Mouse (Mus musculus) kidney, postnatal 0 days (tissue): ENCODE data around the gene Ankrd23. TPM values are rescaled to one million over a fixed set of nuclear protein-coding genes. Genes with fewer than 3 reads are reported as not detected.

Experiments used
- ATAC-seq: fragments of 200-750 bp; cut with Nextera tagmentation; replicated peaks from 2 replicates; pipeline ENCODE4 v1.8.0; 2017; ENCODE audit warnings: low read depth, moderate number of reproducible peaks, moderate TSS enrichment, moderate library complexity; ENCODE audit not compliant: low FRiP score
- DNase-seq: peaks from one replicate; pipeline ENCODE4 v3.0.0-alpha.2; 2016; ENCODE audit warnings: low spot score
- H3K27ac ChIP-seq: fragments of 300-500 bp; sonication (generic); 2 replicates; pipeline ENCODE4 v1.5.1; 2014; ENCODE audit warnings: mild to moderate bottlenecking
- H3K27me3 ChIP-seq: fragments of 300-500 bp; sonication (generic); 2 replicates; pipeline ENCODE4 v1.6.1; 2014; ENCODE audit warnings: low read length, mixed read lengths; ENCODE audit not compliant: insufficient read depth
- H3K36me3 ChIP-seq: fragments of 300-500 bp; sonication (generic); 2 replicates; pipeline ENCODE4 v1.6.1; 2014; ENCODE audit warnings: low read length, mixed read lengths; ENCODE audit not compliant: insufficient read depth
- H3K4me1 ChIP-seq: fragments of 300-500 bp; sonication (generic); replicated peaks from 2 replicates; pipeline ENCODE4 v1.6.1; 2014; ENCODE audit warnings: antibody characterized with exemption, low read length, mixed read lengths; ENCODE audit not compliant: insufficient read depth
- H3K4me2 ChIP-seq: fragments of 300-500 bp; sonication (generic); 2 replicates; pipeline ENCODE4 v1.6.1; 2014; ENCODE audit warnings: mild to moderate bottlenecking, low read length, moderate library complexity, mixed read lengths
- H3K4me3 ChIP-seq: fragments of 300-500 bp; sonication (generic); replicated peaks from 2 replicates; pipeline ENCODE4 v1.5.1; 2014; ENCODE audit warnings: low read depth, low read length
- H3K9ac ChIP-seq: fragments of 300-500 bp; sonication (generic); 2 replicates; pipeline ENCODE4 v1.6.1; 2014; ENCODE audit warnings: low read depth, low read length
- H3K9me3 ChIP-seq: fragments of 300-500 bp; sonication (generic); replicated peaks from 2 replicates; pipeline ENCODE4 v1.6.1; 2016; ENCODE audit warnings: low read length, inconsistent platforms, mixed read lengths
- CTCF ChIP-seq: IDR thresholded peaks from 2 replicates; pipeline ENCODE4 v1.5.1; 2016; ENCODE audit warnings: antibody characterized with exemption, low read depth, mild to moderate bottlenecking, moderate library complexity
- whole genome bisulfite sequencing: fragments of 180-500 bp; shearing (Covaris S2); extraction: QIAGEN DNeasy Blood & Tissue Kit; methylation state at CpG from one replicate; pipeline ENCODE4 v1.1.7; 2014; 5-methylcytosine and 5-hydroxymethylcytosine counted together
- microRNA-seq: library from miRNA; unstranded; fragments of <30 nt; microRNA quantifications from one replicate; pipeline ENCODE4, GENCODE M21; 2016
- polyA plus RNA-seq: library from polyadenylated mRNA; unstranded; fragments of >200 nt; fragmentation: Nextera tagmentation; extraction: Ambion mirVana; gene quantifications from 2 replicates; pipeline ENCODE4 v1.2.1, GENCODE M21; 2015

Ankrd23 gene
- polyA plus RNA-seq, 1 experiment from 2014 or later: 10.9 TPM

DNA sequence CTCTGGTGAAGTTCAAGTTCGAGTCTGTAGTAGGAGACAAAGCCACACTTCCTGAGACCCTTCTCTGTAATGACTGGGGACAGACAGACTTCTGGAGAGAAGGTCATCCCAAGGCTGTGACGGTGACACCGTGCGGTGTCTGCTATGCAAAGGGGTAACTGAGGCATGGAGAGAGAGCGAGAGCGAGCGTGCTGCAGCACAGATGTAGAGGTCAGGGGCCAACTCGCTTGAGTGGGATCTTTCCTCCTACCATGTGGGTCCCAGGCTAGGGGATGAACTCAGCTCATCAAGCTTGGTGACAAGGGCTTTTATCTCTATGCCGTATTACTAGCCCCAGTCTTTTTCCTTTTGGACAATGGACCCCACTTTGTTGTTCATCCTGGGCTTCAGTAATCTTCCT is 49.6 kb downstream of the Ankrd23 start:
- Histone ChIP-seq H3K4me1 (no peaks in the 10 kb centered on the region), H3K9me3 (no peaks in the 10 kb centered on the region), H3K36me3 (no peaks in the 10 kb centered on the region), H3K4me2 (no peak overlapping the region), H3K4me3 (no peak overlapping the region), H3K27me3 (no peaks in the 10 kb centered on the region), H3K9ac (no peak overlapping the region), H3K27ac (no peak overlapping the region)
- TF ChIP-seq CTCF: no peak
- no peak for DNase-seq
- 57% methylated on average over 9 of the region's 9 CpGs for WGBS
- ATAC-seq: no peak

DNA sequence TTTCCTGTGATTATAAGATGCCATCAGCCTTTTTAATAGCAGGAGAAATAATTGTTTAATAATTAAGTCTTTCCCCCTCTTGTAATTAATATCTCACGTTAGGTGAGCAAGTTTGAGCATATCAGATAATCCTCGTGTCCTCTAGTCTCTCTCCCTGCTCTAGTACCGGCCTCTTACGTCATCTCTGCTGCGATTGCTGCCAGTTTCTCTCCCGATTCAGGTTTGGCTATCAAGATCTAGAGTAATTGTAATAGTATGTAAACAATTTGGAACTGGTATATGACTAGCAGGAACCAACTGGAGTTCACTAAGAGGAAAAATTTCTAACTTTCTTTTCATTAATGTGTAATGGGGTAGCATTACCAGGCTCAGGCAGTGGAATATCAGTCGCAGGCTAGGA is 51.6 kb downstream of the Ankrd23 start:
- WGBS: 65% methylated on average over 7 of the region's 7 CpGs
- H3K27ac ChIP-seq: no peak overlapping the region
- no peaks in the 10 kb centered on the region for H3K27me3 ChIP-seq
- H3K36me3 ChIP-seq: no peaks in the 10 kb centered on the region
- no peak overlapping the region for H3K4me3 ChIP-seq
- H3K9me3 ChIP-seq: no peaks in the 10 kb centered on the region
- no peak overlapping the region for H3K9ac ChIP-seq
- ATAC-seq (no peak), DNase-seq (no peak)
- TF ChIP-seq CTCF: no peak
- H3K4me1 ChIP-seq: peaks cover 2% of the 10 kb centered on the region; the same call in 1 of the 2 replicates
- H3K4me2 ChIP-seq: no peak overlapping the region

DNA sequence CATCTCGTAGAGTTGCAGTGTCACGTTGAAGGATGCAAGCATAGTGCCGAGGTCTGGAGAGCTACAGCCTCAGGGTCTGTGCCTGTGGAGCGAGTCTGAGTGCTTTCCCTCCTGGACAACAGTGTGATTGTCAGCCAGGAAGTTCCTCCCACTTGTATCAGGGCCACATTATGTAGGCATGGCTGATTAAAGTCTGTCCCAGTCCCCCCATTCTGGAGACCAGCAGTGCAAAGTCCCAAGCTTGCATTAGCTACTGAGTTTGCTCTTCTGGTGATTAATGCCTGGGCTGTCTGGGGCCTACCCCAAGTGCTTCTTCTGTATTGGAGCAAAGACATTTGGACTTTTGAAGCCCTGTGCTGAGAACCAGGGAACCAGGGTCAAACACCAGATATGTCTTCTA is 52.9 kb downstream of the Ankrd23 start:
- DNase-seq (no peak), ATAC-seq (no peak)
- H3K4me1 ChIP-seq: peaks cover 5% of the 10 kb centered on the region
- no peaks in the 10 kb centered on the region for H3K36me3 ChIP-seq
- H3K27me3 ChIP-seq: no peaks in the 10 kb centered on the region
- H3K9me3 ChIP-seq: no peaks in the 10 kb centered on the region
- no peak overlapping the region for H3K4me3 ChIP-seq
- H3K9ac ChIP-seq: no peak overlapping the region
- H3K4me2 ChIP-seq: no peak overlapping the region
- no peak for TF ChIP-seq CTCF
- H3K27ac ChIP-seq: no peak overlapping the region
- 47% methylated on average over 4 of the region's 4 CpGs for WGBS

Small RNA genes lying within 50 kb of the gene (microRNA-seq; reads per million reads assigned to microRNA genes)
- gene Gm47280: not detected

Other genes with a start within 250 kb of the Ankrd23 start
- gene Arid5a, start 229.2 kb downstream of the Ankrd23 start, polyA plus RNA-seq: 6.7 and 7.4 TPM in 2 replicates
- 30.0 and 32.3 TPM in 2 replicates for gene Kansl3, start 167.7 kb downstream of the Ankrd23 start, polyA plus RNA-seq
- gene Fer1l5, start 164.6 kb downstream of the Ankrd23 start, polyA plus RNA-seq: 0.28 and 0.47 TPM in 2 replicates
- 35.9 and 38.3 TPM in 2 replicates for gene Lman2l, start 91.6 kb downstream of the Ankrd23 start, polyA plus RNA-seq
- gene Cnnm4, start 65.3 kb downstream of the Ankrd23 start, polyA plus RNA-seq: 9.4 and 10.9 TPM in 2 replicates
- gene Cnnm3, start 25.0 kb downstream of the Ankrd23 start, polyA plus RNA-seq: 3.4 and 3.8 TPM in 2 replicates
- gene Gm42417, start 2.5 kb upstream of the Ankrd23 start, polyA plus RNA-seq: not detected in 2 replicates
- gene Ankrd39, start 10.6 kb upstream of the Ankrd23 start, polyA plus RNA-seq: 22.0 and 24.6 TPM in 2 replicates
- 13.5 and 14.7 TPM in 2 replicates for gene Sema4c, start 21.5 kb upstream of the Ankrd23 start, polyA plus RNA-seq
- gene Fam178b, start 146.3 kb upstream of the Ankrd23 start, polyA plus RNA-seq: 1.0 and 1.6 TPM in 2 replicates
- gene Cox5b, start 154.6 kb upstream of the Ankrd23 start, polyA plus RNA-seq: 1,072 and 1,147 TPM in 2 replicates
- 0.11 TPM in 1 of 2 replicates, not detected in the other for gene 4933424G06Rik, start 173.3 kb upstream of the Ankrd23 start, polyA plus RNA-seq
- gene Actr1b, start 177.5 kb upstream of the Ankrd23 start, polyA plus RNA-seq: 77.8 and 92.8 TPM in 2 replicates
- 0.17 and 0.51 TPM in 2 replicates for gene Zap70, start 224.9 kb upstream of the Ankrd23 start, polyA plus RNA-seq